Mouse (Mus musculus): ENCODE measurements around the gene Ddost. TPM values are rescaled to one million over a fixed set of nuclear protein-coding genes. Genes with fewer than 3 reads are reported as not detected.
"Not testable (repeated sequence)": the region's sequence is repeated elsewhere in the genome, so short reads cannot be mapped to it uniquely, and the experiment has no call there.

Gene Ddost
- polyA plus RNA-seq, 1 experiment from 2014 or later, result 232 TPM

- H3K27ac ChIP-seq (ENCODE audit: low read depth, low read length); ATAC-seq; H3K9me3 ChIP-seq (ENCODE audit: control insufficient read depth, low read length); H3K9ac ChIP-seq (ENCODE audit: low read depth, low read length); H3K36me3 ChIP-seq (ENCODE audit: control insufficient read depth, insufficient read depth, low read length); H3K4me3 ChIP-seq (ENCODE audit: low read length); H3K4me2 ChIP-seq (ENCODE audit: low read length); H3K27me3 ChIP-seq (replicated peaks; ENCODE audit: control insufficient read depth, insufficient read depth, low read length): not testable (repeated sequence)
- 60% methylated on average over 7 of the region's 12 CpGs for WGBS
- peaks cover 19% of the 10 kb centered on the region for H3K4me1 ChIP-seq (ENCODE audit: control insufficient read depth, insufficient read depth, low read depth, low read length)
These were observed 22.6 kb downstream of the Ddost start for GRCm38 (mm10) chr4:138327155-138327554.

DNA sequence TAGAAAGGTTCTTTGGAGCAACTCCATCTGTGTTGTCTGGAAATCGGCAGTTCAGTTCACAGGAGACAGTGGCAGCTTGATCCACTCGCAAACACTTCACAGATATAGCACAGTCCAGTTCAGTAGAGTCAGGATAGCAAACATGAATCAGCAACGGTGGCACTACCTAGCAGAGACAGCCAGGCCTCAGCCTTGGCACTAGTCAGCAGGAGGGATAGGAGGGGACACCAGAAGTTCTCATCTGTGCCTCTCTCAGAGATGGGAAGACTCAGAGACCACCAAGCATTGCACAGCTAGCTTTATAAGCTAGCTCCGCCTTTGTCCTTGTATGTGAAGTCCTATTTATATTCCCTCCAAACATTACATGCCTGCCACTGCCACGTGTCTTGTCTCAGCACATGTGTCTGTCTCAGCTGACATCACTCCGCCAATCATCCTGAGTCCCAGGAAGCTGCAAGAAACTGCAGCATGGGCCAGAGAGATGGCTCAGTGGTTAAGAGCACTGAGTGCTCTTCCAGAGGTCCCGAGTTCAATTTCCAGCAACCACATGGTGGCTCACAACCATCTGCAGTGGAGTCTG, 23.5 kb downstream of the Ddost start:
- Histone ChIP-seq H3K9me3 (ENCODE audit: control insufficient read depth, low read length) (no peaks in the 10 kb centered on the region), H3K4me2 (ENCODE audit: low read length) (peak overlapping the region; percentile 44), H3K9ac (ENCODE audit: low read depth, low read length) (no peak overlapping the region), H3K4me1 (ENCODE audit: control insufficient read depth, insufficient read depth, low read depth, low read length) (peaks cover 18% of the 10 kb centered on the region), H3K4me3 (ENCODE audit: low read length) (peak overlapping the region; percentile 17; the same call in 1 of the 2 replicates), H3K27ac (ENCODE audit: low read depth, low read length) (no peak overlapping the region), H3K36me3 (ENCODE audit: control insufficient read depth, insufficient read depth, low read length) (no peaks in the 10 kb centered on the region), H3K27me3 (replicated peaks; ENCODE audit: control insufficient read depth, insufficient read depth, low read length) (no peaks in the 10 kb centered on the region)
- 65% methylated on average over 7 of the region's 7 CpGs for WGBS
- no peak for ATAC-seq

- Histone ChIP-seq H3K27ac (ENCODE audit: low read depth, low read length) (no peak overlapping the region), H3K9ac (ENCODE audit: low read depth, low read length) (no peak overlapping the region), H3K9me3 (ENCODE audit: control insufficient read depth, low read length) (no peaks in the 10 kb centered on the region), H3K4me1 (ENCODE audit: control insufficient read depth, insufficient read depth, low read depth, low read length) (peaks cover 1% of the 10 kb centered on the region), H3K4me2 (ENCODE audit: low read length) (0 out of 2 replicates have a peak overlapping the region, but pooled peaks have one; percentile 10), H3K4me3 (ENCODE audit: low read length) (no peak overlapping the region), H3K27me3 (replicated peaks; ENCODE audit: control insufficient read depth, insufficient read depth, low read length) (no peaks in the 10 kb centered on the region), H3K36me3 (ENCODE audit: control insufficient read depth, insufficient read depth, low read length) (no peaks in the 10 kb centered on the region)
- 31% methylated on average over 15 of the region's 15 CpGs for WGBS
- ATAC-seq, result no peak
These were observed 25.7 kb downstream of the Ddost start for GRCm38 (mm10) chr4:138330264-138330671.

GRCm38 (mm10) chr4:138331647-138332046, 27.1 kb downstream of the Ddost start:
- no peaks in the 10 kb centered on the region for H3K9me3 ChIP-seq (ENCODE audit: control insufficient read depth, low read length)
- no peak for ATAC-seq
- H3K27me3 ChIP-seq (replicated peaks; ENCODE audit: control insufficient read depth, insufficient read depth, low read length), result no peaks in the 10 kb centered on the region
- no peak overlapping the region for H3K9ac ChIP-seq (ENCODE audit: low read depth, low read length)
- no peak overlapping the region for H3K27ac ChIP-seq (ENCODE audit: low read depth, low read length)
- no peak overlapping the region for H3K4me3 ChIP-seq (ENCODE audit: low read length)
- H3K4me1 ChIP-seq (ENCODE audit: control insufficient read depth, insufficient read depth, low read depth, low read length), result no peaks in the 10 kb centered on the region
- 76% methylated on average over 9 of the region's 9 CpGs for WGBS
- no peak overlapping the region for H3K4me2 ChIP-seq (ENCODE audit: low read length)
- no peaks in the 10 kb centered on the region for H3K36me3 ChIP-seq (ENCODE audit: control insufficient read depth, insufficient read depth, low read length)

- Histone ChIP-seq H3K4me2 (ENCODE audit: low read length) (no peak overlapping the region), H3K4me3 (ENCODE audit: low read length) (no peak overlapping the region), H3K27ac (ENCODE audit: low read depth, low read length) (no peak overlapping the region), H3K36me3 (ENCODE audit: control insufficient read depth, insufficient read depth, low read length) (no peaks in the 10 kb centered on the region), H3K4me1 (ENCODE audit: control insufficient read depth, insufficient read depth, low read depth, low read length) (no peaks in the 10 kb centered on the region), H3K9me3 (ENCODE audit: control insufficient read depth, low read length) (no peaks in the 10 kb centered on the region), H3K9ac (ENCODE audit: low read depth, low read length) (no peak overlapping the region), H3K27me3 (replicated peaks; ENCODE audit: control insufficient read depth, insufficient read depth, low read length) (no peaks in the 10 kb centered on the region)
- whole genome bisulfite sequencing, result 87% methylated on average over 4 of the region's 4 CpGs
- no peak for ATAC-seq
These were observed 28.6 kb downstream of the Ddost start for GRCm38 (mm10) chr4:138333135-138333534.

DNA sequence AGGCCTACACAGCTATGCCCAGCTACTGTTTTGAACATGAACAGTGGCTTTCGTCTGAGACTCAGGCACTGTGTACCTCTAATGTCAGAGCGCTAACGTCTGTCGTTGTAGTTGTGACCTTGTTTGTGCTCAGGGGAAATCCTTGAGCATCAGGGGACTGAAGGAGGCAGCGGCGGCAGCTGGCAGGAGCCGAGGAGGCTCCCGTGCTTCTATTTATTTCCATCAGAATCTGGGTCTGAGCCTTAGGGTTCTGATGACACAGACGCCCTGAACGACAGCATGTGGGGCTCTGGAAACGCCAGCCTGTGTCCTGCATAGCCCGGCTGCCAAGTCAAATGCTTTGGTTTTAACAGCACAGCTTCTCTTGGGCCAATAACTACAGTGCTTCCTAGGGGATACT, 30.5 kb downstream of the Ddost start:
- Histone ChIP-seq H3K9me3 (ENCODE audit: control insufficient read depth, low read length) (no peaks in the 10 kb centered on the region), H3K4me1 (ENCODE audit: control insufficient read depth, insufficient read depth, low read depth, low read length) (no peaks in the 10 kb centered on the region), H3K4me3 (ENCODE audit: low read length) (no peak overlapping the region), H3K4me2 (ENCODE audit: low read length) (no peak overlapping the region), H3K9ac (ENCODE audit: low read depth, low read length) (no peak overlapping the region), H3K36me3 (ENCODE audit: control insufficient read depth, insufficient read depth, low read length) (no peaks in the 10 kb centered on the region), H3K27me3 (replicated peaks; ENCODE audit: control insufficient read depth, insufficient read depth, low read length) (no peaks in the 10 kb centered on the region), H3K27ac (ENCODE audit: low read depth, low read length) (no peak overlapping the region)
- ATAC-seq, result no peak
- WGBS, result 75% methylated on average over 12 of the region's 12 CpGs

GRCm38 (mm10) chr4:138335648-138336047, 31.1 kb downstream of the Ddost start:
- no peak overlapping the region for H3K27ac ChIP-seq (ENCODE audit: low read depth, low read length)
- H3K4me3 ChIP-seq (ENCODE audit: low read length), result no peak overlapping the region
- no peaks in the 10 kb centered on the region for H3K9me3 ChIP-seq (ENCODE audit: control insufficient read depth, low read length)
- 88% methylated on average over 6 of the region's 6 CpGs for WGBS
- H3K4me2 ChIP-seq (ENCODE audit: low read length), result no peak overlapping the region
- H3K9ac ChIP-seq (ENCODE audit: low read depth, low read length), result no peak overlapping the region
- no peaks in the 10 kb centered on the region for H3K27me3 ChIP-seq (replicated peaks; ENCODE audit: control insufficient read depth, insufficient read depth, low read length)
- no peak for ATAC-seq
- no peaks in the 10 kb centered on the region for H3K36me3 ChIP-seq (ENCODE audit: control insufficient read depth, insufficient read depth, low read length)
- no peaks in the 10 kb centered on the region for H3K4me1 ChIP-seq (ENCODE audit: control insufficient read depth, insufficient read depth, low read depth, low read length)

- no peak overlapping the region for H3K9ac ChIP-seq (ENCODE audit: low read depth, low read length)
These were observed 32.3 kb downstream of the Ddost start for GRCm38 (mm10) chr4:138336876-138337275.

DNA sequence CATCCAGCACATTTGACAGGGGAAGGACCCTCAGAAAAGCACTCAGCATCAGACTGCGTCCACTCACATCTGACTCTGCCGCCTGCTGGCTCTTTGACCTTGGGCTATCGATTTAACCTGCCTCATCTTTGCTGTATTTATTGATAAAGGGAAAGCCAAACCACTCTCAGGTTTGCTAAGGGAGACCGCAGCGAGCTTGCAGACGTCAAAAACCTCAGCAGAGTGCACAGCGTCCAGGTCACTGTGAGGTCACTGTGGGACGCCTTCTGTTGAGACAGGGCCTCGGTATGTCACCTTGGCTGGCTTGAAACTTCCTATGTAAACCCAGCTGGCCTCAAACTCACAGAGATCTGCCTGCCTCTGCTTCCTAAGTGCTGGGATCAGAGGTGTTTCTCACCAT, 32.8 kb downstream of the Ddost start:
- Histone ChIP-seq H3K9me3 (ENCODE audit: control insufficient read depth, low read length) (no peaks in the 10 kb centered on the region), H3K36me3 (ENCODE audit: control insufficient read depth, insufficient read depth, low read length) (no peaks in the 10 kb centered on the region), H3K9ac (ENCODE audit: low read depth, low read length) (no peak overlapping the region), H3K4me3 (ENCODE audit: low read length) (no peak overlapping the region), H3K27ac (ENCODE audit: low read depth, low read length) (no peak overlapping the region), H3K4me1 (ENCODE audit: control insufficient read depth, insufficient read depth, low read depth, low read length) (no peaks in the 10 kb centered on the region), H3K27me3 (replicated peaks; ENCODE audit: control insufficient read depth, insufficient read depth, low read length) (no peaks in the 10 kb centered on the region), H3K4me2 (ENCODE audit: low read length) (no peak overlapping the region)
- 76% methylated on average over 9 of the region's 9 CpGs for WGBS
- ATAC-seq, result no peak

More at GRCm38 (mm10) chr4:138336876-138337275, 32.3 kb downstream of the Ddost start:
- WGBS, result 72% methylated on average over 5 of the region's 5 CpGs
- Histone ChIP-seq H3K36me3 (ENCODE audit: control insufficient read depth, insufficient read depth, low read length) (no peaks in the 10 kb centered on the region), H3K9me3 (ENCODE audit: control insufficient read depth, low read length) (no peaks in the 10 kb centered on the region), H3K27me3 (replicated peaks; ENCODE audit: control insufficient read depth, insufficient read depth, low read length) (no peaks in the 10 kb centered on the region), H3K4me3 (ENCODE audit: low read length) (no peak overlapping the region), H3K4me2 (ENCODE audit: low read length) (no peak overlapping the region), H3K4me1 (ENCODE audit: control insufficient read depth, insufficient read depth, low read depth, low read length) (no peaks in the 10 kb centered on the region), H3K27ac (ENCODE audit: low read depth, low read length) (no peak overlapping the region)
- ATAC-seq, result no peak

- Histone ChIP-seq H3K9ac (ENCODE audit: low read depth, low read length) (no peak overlapping the region), H3K4me2 (ENCODE audit: low read length) (no peak overlapping the region), H3K27me3 (replicated peaks; ENCODE audit: control insufficient read depth, insufficient read depth, low read length) (no peaks in the 10 kb centered on the region), H3K4me1 (ENCODE audit: control insufficient read depth, insufficient read depth, low read depth, low read length) (no peaks in the 10 kb centered on the region), H3K27ac (ENCODE audit: low read depth, low read length) (no peak overlapping the region), H3K36me3 (ENCODE audit: control insufficient read depth, insufficient read depth, low read length) (no peaks in the 10 kb centered on the region), H3K9me3 (ENCODE audit: control insufficient read depth, low read length) (no peaks in the 10 kb centered on the region), H3K4me3 (ENCODE audit: low read length) (no peak overlapping the region)
- ATAC-seq, result no peak
- WGBS, result 44% methylated on average over 4 of the region's 4 CpGs
These were observed 35.4 kb downstream of the Ddost start for GRCm38 (mm10) chr4:138339963-138340362.
